Mouse (Mus musculus) midbrain, embryonic 16.5 days (tissue): Measurements from ENCODE around the gene Kdm2b. TPM values are rescaled to one million over a fixed set of nuclear protein-coding genes. Genes with fewer than 3 reads are reported as not detected.

Experiments used
- ATAC-seq: fragments of 200-750 bp; cut with Nextera tagmentation; 2 replicates; pipeline ENCODE4 v1.8.0; 2017; ENCODE audit warnings: moderate TSS enrichment
- H3K27ac ChIP-seq: fragments of 300-500 bp; sonication (generic); 2 replicates; pipeline ENCODE4 v1.5.1; 2014; ENCODE audit warnings: mild to moderate bottlenecking, low read length, mixed read lengths
- H3K27me3 ChIP-seq: fragments of 300-500 bp; sonication (generic); 2 replicates; pipeline ENCODE4 v1.6.1; 2014; ENCODE audit warnings: low read depth, low read length, mixed read lengths; ENCODE audit not compliant: control insufficient read depth, insufficient read depth
- H3K36me3 ChIP-seq: fragments of 300-500 bp; sonication (generic); 2 replicates; pipeline ENCODE4 v1.6.1; 2014; ENCODE audit warnings: mild to moderate bottlenecking, low read length, moderate library complexity, mixed read lengths; ENCODE audit not compliant: control insufficient read depth, insufficient read depth
- H3K4me1 ChIP-seq: fragments of 300-500 bp; sonication (generic); 2 replicates; pipeline ENCODE4 v1.6.1; 2014; ENCODE audit warnings: mild to moderate bottlenecking, low read length, mixed read lengths; ENCODE audit not compliant: control insufficient read depth, insufficient read depth
- H3K4me2 ChIP-seq: fragments of 300-500 bp; sonication (generic); 2 replicates; pipeline ENCODE4 v1.6.1; 2014; ENCODE audit warnings: mild to moderate bottlenecking, low read length, mixed read lengths
- H3K4me3 ChIP-seq: fragments of 300-500 bp; sonication (generic); 2 replicates; pipeline ENCODE4 v1.5.1; 2014; ENCODE audit warnings: low read depth, mild to moderate bottlenecking, low read length, moderate library complexity, mixed read lengths
- H3K9ac ChIP-seq: fragments of 300-500 bp; sonication (generic); 2 replicates; pipeline ENCODE4 v1.6.1; 2014; ENCODE audit warnings: low read depth, low read length, mixed read lengths
- H3K9me3 ChIP-seq: fragments of 300-500 bp; sonication (generic); replicated peaks from 2 replicates; pipeline ENCODE4 v1.6.1; 2014; ENCODE audit warnings: mild to moderate bottlenecking, low read length, mixed read lengths; ENCODE audit not compliant: control insufficient read depth, poor library complexity, severe bottlenecking
- WGBS: fragments of 180-500 bp; shearing (Covaris S2); extraction: QIAGEN DNeasy Blood & Tissue Kit; methylation state at CpG from one replicate; pipeline ENCODE4 v1.1.7; 2014; 5-methylcytosine and 5-hydroxymethylcytosine counted together
- polyA plus RNA-seq: library from polyadenylated mRNA; unstranded; fragments of >200 nt; fragmentation: Nextera tagmentation; extraction: Ambion mirVana; gene quantifications from 2 replicates; pipeline ENCODE4 v1.2.1, GENCODE M21; 2015

Kdm2b gene
- polyA plus RNA-seq = 117 and 123 TPM in 2 replicates

- peak; percentile 36; the same call in 1 of the 2 replicates for ATAC-seq
- peak within 1 kb of the TSS; percentile 81 for H3K27ac ChIP-seq
- 2% methylated on average over 15 of the region's 15 CpGs for WGBS
- peak within 1 kb of the TSS; percentile 80 for H3K9ac ChIP-seq
- H3K36me3 ChIP-seq = no peaks in the 10 kb centered on the region
- H3K27me3 ChIP-seq = no peaks in the 10 kb centered on the region
- H3K4me3 ChIP-seq = peak within 1 kb of the TSS; percentile 74
- peaks cover 43% of the 10 kb centered on the region for H3K4me1 ChIP-seq
- peak within 1 kb of the TSS; percentile 90 for H3K4me2 ChIP-seq
- H3K9me3 ChIP-seq = no peaks in the 10 kb centered on the region
These were observed at the start of gene Kdm2b for GRCm38 (mm10) chr5:122989551-122990330. Kdm2b (minus strand) TSS chr5:122989823.

GRCm38 (mm10) chr5:123039120-123039752, 49.6 kb upstream of the Kdm2b start:
- peak overlapping the region; percentile 37 for H3K4me2 ChIP-seq
- no peaks in the 10 kb centered on the region for H3K36me3 ChIP-seq
- no peaks in the 10 kb centered on the region for H3K4me1 ChIP-seq
- H3K27ac ChIP-seq = no peak overlapping the region
- ATAC-seq = no peak
- 0 out of 2 replicates have a peak, but pooled peaks cover 2% of the 10 kb centered on the region for H3K27me3 ChIP-seq
- H3K4me3 ChIP-seq = peak overlapping the region; percentile 12; the same call in 1 of the 2 replicates
- no peak overlapping the region for H3K9ac ChIP-seq
- WGBS = 6% methylated on average over 25 of the region's 25 CpGs
- H3K9me3 ChIP-seq = no peaks in the 10 kb centered on the region

GRCm38 (mm10) chr5:123038115-123038514, 48.5 kb upstream of the Kdm2b start:
- 88% methylated on average over 5 of the region's 5 CpGs for WGBS

GRCm38 (mm10) chr5:123035564-123035963, 45.9 kb upstream of the Kdm2b start:
- 38% methylated on average over 6 of the region's 6 CpGs for WGBS
- Histone ChIP-seq H3K27me3 (0 out of 2 replicates have a peak, but pooled peaks cover 2% of the 10 kb centered on the region), H3K4me2 (no peak overlapping the region), H3K4me1 (no peaks in the 10 kb centered on the region), H3K9ac (no peak overlapping the region), H3K4me3 (no peak overlapping the region), H3K9me3 (no peaks in the 10 kb centered on the region), H3K36me3 (peaks cover 3% of the 10 kb centered on the region; the same call in 1 of the 2 replicates), H3K27ac (no peak overlapping the region)
- ATAC-seq = no peak

More at GRCm38 (mm10) chr5:123038115-123038514, 48.5 kb upstream of the Kdm2b start:
- Histone ChIP-seq H3K4me1 (no peaks in the 10 kb centered on the region), H3K27me3 (0 out of 2 replicates have a peak, but pooled peaks cover 2% of the 10 kb centered on the region), H3K9ac (no peak overlapping the region), H3K27ac (no peak overlapping the region), H3K36me3 (no peaks in the 10 kb centered on the region), H3K4me3 (no peak overlapping the region), H3K9me3 (no peaks in the 10 kb centered on the region), H3K4me2 (no peak overlapping the region)
- ATAC-seq = no peak

- Histone ChIP-seq H3K9ac (no peak overlapping the region), H3K9me3 (no peaks in the 10 kb centered on the region), H3K27me3 (0 out of 2 replicates have a peak, but pooled peaks cover 2% of the 10 kb centered on the region), H3K4me3 (no peak overlapping the region), H3K27ac (no peak overlapping the region), H3K4me2 (no peak overlapping the region), H3K4me1 (no peaks in the 10 kb centered on the region), H3K36me3 (peaks cover 3% of the 10 kb centered on the region; the same call in 1 of the 2 replicates)
- 89% methylated on average over 4 of the region's 4 CpGs for WGBS
- ATAC-seq = no peak
These were observed 45.5 kb upstream of the Kdm2b start for GRCm38 (mm10) chr5:123035089-123035488.

GRCm38 (mm10) chr5:123033646-123034160, 44.1 kb upstream of the Kdm2b start:
- Histone ChIP-seq H3K9ac (no peak overlapping the region), H3K36me3 (peaks cover 3% of the 10 kb centered on the region; the same call in 1 of the 2 replicates), H3K27ac (no peak overlapping the region), H3K4me3 (no peak overlapping the region), H3K4me2 (no peak overlapping the region), H3K27me3 (no peaks in the 10 kb centered on the region), H3K4me1 (no peaks in the 10 kb centered on the region), H3K9me3 (no peaks in the 10 kb centered on the region)
- no peak for ATAC-seq
- 56% methylated on average over 7 of the region's 7 CpGs for WGBS

- Histone ChIP-seq H3K27me3 (no peaks in the 10 kb centered on the region), H3K9ac (no peak overlapping the region), H3K27ac (no peak overlapping the region), H3K4me1 (no peaks in the 10 kb centered on the region; the same call in 1 of the 2 replicates), H3K9me3 (no peaks in the 10 kb centered on the region), H3K4me2 (no peak overlapping the region), H3K4me3 (no peak overlapping the region), H3K36me3 (peaks cover 3% of the 10 kb centered on the region; the same call in 1 of the 2 replicates)
- no peak for ATAC-seq
- 87% methylated on average over 3 of the region's 3 CpGs for WGBS
These were observed 41.7 kb upstream of the Kdm2b start for GRCm38 (mm10) chr5:123031312-123031711.

GRCm38 (mm10) chr5:123029729-123030128, 40.1 kb upstream of the Kdm2b start:
- 84% methylated on average over 7 of the region's 7 CpGs for WGBS
- H3K27ac ChIP-seq = no peak overlapping the region

More at GRCm38 (mm10) chr5:123029729-123030128, 40.1 kb upstream of the Kdm2b start:
- H3K4me3 ChIP-seq = no peak overlapping the region
- H3K36me3 ChIP-seq = peaks cover 3% of the 10 kb centered on the region; the same call in 1 of the 2 replicates
- no peaks in the 10 kb centered on the region; the same call in 1 of the 2 replicates for H3K4me1 ChIP-seq
- no peaks in the 10 kb centered on the region for H3K9me3 ChIP-seq
- no peak for ATAC-seq
- H3K27me3 ChIP-seq = no peaks in the 10 kb centered on the region
- no peak overlapping the region for H3K4me2 ChIP-seq
- no peak overlapping the region for H3K9ac ChIP-seq
